Mouse (Mus musculus): Measurements from ENCODE around the gene Tmed8. TPM values are rescaled to one million over a fixed set of nuclear protein-coding genes. Genes with fewer than 3 reads are reported as not detected.
"Not testable (repeated sequence)": the region's sequence is repeated elsewhere in the genome, so short reads cannot be mapped to it uniquely, and the experiment has no call there.

Tmed8 gene
- total RNA-seq, 2 experiments from 2014 or later = 1.6 to 1.8 TPM

DNA sequence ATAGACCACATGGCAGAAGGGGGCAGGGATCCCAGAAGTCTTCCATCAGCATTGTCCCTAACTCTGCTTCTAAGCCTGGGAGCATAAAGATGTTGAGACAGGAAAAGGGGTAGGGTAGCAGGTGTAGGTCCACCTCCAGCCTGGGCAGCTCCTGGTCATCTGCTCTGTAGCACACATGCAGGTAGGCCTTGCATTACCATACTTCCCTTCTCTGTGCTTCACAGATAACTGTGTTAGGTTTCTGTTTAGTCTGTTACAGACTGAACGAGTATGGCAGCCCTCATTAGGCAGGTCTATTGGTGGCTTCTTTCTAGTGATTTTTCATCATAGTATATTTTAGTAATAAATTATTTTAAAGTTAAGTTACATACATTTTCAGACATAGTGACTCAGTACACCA lies 39.9 kb downstream of the Tmed8 start:
- no peak for DNase-seq

DNA sequence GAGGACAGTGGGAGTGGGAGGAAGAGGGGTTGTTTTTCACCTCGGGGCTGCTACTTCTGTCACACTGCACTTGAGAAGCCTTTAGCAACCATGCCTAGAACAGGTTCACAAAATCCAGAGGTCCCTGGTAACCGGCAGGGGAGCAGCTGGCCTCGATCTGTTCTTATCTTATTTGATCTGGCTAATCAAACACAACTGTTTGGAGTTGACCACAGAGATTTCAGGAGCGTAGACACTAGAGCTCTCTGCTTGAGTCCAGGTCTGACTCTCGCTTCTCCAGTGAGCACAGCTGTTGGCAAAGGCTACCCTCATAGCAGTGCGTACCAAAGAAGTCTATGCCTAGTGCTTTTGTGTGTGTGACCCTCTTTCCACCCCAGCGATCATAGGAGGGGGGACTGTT lies 42.2 kb downstream of the Tmed8 start:
- no peak for DNase-seq

DNA sequence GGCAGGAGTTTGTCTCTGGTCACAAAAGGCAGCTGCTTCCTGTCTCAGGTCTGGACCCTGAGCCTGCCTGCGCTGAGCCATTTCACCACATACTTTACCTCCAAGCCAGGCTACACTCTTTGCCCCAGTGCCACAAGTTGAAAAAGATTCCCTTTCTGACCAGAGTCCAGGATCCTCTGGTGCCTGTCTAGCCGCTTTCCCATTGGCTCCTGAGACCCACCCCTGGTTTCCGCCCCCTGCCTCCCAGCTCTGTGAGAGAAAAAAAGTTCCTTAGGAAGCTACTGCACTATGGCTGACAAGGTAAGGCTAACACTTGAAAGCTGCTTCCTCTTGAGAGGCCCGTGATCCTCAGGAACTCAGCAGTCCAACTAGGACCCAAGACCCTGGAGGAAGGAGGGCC lies 42.9 kb downstream of the Tmed8 start:
- no peak for DNase-seq

DNA sequence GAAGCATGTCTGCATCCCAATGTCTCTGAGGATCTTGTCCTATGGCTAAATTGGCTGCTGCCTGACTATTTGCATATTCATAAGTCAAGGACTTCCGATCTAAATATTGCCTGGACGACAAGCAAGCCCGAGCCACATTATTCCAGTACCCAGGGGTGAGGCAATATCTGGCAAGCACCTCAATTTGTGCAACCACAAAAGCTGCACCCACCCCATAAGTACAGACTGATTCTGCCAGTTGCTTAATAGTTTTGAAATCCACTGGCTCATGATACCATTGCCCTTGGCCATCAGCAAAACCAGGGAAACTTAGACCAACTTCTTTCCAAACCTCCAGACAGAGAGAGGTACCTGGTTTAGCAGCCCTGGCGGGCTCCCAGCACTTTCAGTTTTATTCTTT lies 45.8 kb downstream of the Tmed8 start:
- DNase-seq = not testable (repeated sequence)

DNA sequence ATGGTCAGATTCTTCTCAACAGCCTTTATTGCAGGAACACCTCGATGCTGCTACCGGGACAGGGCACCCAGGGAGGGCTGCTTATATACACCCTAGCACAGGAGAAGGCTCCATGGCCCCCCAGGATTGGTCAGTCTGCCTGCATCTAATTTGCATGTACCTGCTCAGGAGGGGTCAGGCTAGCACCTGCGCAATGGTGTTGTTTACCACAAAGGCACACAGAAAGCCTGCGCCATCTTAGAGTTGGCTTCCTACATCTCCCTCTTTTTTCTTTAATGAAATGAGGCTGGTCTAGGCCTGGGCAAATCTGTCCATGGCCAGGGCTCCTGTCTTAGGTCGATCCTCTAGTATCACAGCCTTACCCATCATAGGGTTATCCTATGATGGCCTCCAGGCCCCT lies 50.8 kb downstream of the Tmed8 start:
- no peak for DNase-seq

DNA sequence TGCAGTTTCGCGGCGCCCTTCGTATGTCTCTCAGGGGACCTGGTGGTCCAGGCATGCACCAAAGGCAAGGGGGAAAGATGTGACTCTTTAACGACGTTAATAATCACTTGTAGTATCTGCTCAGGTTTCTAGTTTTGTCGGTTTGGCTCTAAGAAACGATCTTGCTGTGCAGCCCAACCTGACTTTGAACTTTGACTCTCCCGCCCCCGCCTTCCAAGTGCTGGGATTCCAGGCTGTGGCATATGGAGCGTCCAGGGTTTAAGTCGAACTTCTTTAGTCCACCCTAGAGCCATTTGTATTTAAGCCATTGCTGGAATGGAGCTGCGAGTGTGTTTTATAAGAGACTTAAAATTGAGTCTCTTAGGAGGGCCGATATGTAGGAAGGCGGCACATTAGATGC lies 52.1 kb downstream of the Tmed8 start:
- DNase-seq = no peak

DNA sequence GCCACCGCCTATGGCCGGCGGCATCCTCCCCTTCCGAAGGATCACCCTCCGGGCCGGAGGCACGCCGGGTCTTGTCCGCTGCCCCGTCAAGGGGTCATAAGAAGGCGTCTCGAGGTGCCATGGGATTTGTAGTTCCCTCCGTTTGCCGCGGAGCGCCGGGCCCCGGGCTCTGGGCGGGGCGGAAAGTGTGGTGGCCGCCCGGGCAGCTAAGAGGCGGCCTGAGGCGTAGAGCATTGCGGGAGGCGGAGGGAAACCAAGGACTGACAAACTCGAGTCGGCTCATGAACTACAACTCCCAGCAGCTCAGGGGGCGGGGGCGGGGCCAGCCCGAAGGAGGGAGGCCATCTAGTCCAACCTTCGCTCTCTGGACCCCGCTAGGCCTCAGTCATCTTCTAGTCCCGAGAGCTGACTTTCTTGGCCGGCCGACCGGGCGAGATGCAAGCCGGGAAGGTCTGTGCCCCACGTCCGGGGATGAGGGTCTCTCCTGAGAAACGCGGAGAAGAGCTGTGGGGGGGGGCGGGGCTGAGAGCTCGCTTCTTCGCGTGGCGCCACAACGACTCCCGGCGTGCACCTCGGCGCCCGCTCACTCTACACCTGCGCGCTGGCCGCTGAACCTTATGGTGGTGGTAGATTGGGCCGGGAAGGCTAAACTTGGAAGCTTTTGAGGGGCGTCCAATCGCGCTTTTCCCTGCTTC lies 52.7 kb downstream of the Tmed8 start, which contains the start of gene Pomt2:
Gene Pomt2, minus strand, starts transcription at position 574 of the 695 bp plus-strand sequence.
- DNase-seq = peak; percentile 97

DNA sequence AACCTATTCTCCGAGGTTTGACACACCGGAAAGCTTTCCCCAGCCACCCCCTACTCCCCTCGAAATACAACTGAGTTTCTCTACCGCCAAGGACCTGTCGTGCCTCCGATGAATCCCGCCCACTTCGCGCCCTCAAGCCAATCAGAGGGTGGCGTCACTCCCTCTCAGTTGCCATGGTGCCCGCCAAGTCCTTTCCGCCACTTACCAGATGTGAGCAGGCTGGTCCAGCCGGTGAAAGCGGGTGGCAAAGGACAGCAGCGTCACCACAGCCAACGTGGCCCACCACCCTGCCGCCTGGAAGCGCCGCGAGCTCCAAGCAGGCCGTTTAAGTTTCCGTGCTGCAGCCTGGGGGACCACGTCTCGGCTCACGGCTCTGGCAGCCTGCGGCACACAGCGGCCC lies 53.3 kb downstream of the Tmed8 start, which contains the start of gene Gstz1:
Gene Gstz1, plus strand, starts transcription at position 200 of the 400 bp plus-strand sequence.
- DNase-seq = peak; percentile 86

DNA sequence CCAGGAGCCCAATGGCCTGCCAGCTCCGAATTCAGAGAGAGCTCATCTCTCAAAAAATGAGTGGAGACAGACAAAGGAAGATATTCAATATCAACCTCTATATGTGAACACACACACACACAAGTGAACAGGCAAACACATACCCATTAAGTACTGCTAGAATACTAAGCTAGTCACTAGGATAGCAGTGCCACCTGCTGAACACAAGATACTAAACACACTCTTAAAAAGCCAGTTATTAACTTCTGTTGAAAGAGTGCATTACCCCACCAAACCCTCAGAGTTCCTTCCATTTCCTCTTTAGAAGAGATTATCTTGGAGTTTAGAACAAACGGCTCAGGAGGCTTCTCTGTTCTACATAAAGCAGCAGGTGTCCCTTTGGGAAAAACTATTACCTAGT lies 58.1 kb downstream of the Tmed8 start:
- DNase-seq = no peak

DNA sequence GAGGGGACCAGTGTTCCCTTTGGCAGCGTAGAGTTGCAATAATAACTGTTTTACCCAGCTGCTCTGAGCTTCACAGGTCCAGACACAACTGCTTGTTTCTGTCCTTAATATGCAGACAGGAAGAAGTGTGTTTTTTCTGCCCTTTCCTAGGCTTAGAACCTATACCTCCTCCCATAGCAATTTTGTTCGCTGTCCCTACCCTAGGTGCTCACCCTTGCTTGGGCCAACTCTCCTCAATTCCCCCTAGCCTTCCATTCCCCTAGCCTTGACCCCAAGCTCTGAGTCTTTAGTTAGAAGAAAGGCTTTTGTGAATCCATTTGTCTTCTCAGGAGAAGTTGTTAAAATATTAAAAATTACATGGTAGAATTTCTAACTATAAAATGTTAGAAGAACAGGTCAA lies 61.5 kb downstream of the Tmed8 start:
- no peak for DNase-seq

DNA sequence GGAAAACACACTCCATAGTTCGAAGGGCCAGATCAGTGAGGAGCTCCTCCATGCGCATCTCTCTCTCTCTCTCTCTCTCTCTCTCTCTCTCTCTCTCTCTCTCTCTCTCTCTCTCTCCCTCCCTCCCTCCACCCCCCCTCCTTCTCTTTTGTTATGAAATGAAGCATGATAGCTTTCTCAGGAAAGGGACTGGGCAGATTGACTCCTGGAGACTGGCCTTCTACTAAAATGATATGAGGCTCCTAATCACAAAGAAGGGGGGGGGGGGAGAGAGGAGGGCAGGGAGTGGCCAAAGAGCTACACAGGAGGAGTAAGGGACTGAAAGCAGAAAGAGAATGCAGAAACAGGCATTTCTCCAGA lies 61.9 kb downstream of the Tmed8 start:
- DNase-seq = no peak

DNA sequence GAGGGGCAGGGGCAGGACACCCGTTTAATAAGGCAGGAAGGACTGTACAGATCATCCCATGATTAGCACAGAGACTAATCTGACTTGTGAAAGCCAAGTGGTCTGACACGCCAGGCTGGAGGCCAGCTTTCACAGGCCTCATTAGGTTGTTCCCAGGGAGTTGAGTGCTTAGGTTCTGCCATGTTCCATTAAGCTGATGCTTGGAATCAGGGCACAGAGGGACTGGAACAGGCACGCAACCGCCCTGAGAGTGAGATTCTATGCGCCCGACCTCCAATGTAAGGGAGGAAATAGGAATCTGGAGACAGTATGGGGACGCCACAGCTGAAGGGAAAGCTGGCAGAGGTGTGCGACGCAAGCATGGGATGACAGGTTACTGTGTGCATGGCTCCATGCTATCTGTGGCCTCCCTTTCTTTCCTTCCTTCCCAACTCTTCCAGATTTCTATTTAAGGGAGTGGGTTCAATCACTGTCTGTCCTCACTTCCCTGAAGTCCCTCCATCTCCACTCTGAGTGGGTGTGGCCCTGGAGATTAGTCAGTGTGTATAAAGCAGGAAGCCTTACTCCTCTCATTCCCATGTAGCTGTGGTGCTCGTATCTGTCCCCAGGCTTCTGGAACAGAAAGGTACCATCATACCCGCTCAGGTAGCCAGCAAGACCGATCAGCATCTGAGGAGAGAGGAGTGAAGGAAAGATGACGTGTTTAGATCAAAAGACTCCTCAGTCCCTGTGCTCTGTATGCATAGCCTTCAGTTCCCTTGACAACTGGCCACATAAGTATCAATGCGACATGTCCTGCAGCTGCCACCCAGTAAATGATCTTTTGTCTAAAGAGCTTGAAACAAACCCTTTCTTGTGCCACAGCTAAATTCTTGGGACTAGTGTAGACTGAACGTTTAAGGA lies 62.6 kb downstream of the Tmed8 start:
- no peak for DNase-seq

DNA sequence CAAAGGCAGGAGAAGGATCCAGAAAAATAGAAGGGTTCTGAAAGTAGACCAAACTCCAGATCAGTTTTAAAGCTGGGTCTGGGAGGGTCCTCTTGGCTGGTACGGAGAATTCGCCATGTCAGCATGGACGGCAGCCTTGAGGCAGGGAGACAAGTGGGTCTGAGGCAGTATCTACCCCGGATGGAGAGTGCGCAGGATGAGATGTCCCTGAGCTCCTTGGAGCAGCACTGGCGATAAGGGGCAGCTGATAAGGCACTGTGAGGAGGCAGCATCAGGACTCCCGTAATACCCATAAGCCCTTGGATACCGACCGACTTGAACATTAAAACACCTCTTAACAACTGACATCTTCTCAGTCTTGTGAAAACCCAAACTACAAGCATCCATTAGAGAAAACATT lies 67.5 kb downstream of the Tmed8 start:
- DNase-seq = no peak

DNA sequence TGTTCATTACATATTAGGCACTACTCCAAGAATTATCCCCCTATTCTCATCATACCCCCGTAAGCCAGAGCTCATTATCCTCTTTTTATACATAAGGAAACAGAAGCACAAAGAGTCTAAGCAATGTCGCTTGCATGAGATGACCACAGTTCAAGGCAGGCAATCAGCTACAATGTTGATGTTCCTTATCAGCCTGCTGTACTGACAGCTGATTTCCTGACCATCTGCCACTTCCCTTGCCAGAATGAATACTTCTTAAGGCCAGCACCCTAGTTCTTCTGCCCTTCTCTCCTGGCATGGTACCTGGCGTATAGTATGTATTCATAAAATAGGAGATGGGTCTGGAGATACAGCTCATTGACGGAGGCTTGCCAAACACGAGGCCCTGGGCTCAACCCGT lies 68.0 kb downstream of the Tmed8 start:
- no peak for DNase-seq

DNA sequence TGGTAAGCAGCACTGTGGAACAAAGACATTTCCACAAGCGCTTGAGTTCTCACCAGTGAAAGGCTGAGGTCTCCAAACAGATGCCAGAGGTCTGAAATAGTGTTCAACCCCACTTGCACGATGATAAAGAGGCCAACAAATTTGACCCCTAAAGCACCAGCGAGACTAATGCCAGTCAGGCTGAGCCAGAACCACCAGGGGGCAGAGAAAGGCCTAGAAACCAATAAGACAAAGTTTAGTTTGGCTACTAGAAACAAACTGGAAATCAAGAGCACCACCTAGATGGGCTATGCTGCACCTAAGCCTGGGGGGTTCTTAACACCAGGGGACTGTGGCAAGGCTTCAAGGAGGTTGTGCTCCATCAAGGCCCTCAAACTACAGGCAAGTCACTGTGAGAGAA lies 68.6 kb downstream of the Tmed8 start:
- DNase-seq = no peak

DNA sequence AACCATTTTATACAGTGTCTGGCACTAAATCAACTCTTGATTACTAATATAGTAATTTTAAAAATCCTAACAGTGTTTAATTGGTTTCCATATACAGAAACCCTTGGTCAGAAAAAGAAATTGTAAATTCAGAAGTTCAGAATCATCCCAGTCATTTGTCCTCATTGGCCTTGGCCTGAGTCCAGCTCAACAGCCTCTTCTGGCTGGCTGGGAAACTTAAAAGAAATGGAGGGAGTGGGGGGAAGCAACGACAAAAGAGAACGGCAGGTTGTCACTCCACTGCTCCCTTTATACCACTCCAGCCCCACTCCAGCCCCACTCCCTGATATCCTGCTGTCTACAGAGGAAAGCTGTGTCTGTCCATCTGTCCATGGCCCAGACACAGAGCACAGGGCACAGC lies 69.1 kb downstream of the Tmed8 start:
- DNase-seq = no peak

DNA sequence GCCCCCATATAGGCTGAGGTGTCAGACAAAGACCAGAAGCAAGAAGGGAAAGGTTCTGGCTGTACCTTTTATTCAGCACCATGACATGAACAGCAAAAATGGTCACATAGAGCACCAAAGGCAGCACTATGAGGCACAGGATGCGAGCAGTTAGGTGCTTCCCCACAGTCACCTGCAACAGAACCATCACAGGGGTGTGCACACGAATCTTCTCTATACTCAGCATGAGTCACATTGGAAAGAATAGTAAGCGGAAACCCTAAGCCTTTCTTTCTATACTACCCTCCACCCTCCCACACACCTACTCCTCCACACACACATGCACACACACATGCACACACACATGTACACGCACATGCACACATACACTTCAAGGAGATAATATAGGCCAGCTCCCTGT lies 70.0 kb downstream of the Tmed8 start:
- DNase-seq = no peak

DNA sequence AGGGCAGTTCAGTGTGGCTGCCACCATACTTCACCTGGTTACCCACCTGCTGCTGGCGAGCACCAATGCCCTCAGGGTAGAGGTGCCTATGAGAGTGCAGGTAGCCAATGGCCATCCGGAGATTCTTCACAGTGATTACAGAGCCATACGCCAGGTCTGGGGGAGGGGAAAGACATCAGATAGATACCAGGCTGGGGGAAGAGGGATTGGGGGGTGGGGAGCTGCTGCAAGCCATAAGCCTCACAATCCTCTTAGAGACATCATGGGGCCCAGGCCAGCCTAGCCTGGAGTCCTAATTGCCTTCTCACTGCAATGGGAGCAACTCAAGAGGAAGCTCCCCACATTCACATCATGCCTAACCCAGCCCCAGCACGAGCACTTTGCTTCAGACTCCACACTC lies 73.0 kb downstream of the Tmed8 start:
- DNase-seq = no peak

DNA sequence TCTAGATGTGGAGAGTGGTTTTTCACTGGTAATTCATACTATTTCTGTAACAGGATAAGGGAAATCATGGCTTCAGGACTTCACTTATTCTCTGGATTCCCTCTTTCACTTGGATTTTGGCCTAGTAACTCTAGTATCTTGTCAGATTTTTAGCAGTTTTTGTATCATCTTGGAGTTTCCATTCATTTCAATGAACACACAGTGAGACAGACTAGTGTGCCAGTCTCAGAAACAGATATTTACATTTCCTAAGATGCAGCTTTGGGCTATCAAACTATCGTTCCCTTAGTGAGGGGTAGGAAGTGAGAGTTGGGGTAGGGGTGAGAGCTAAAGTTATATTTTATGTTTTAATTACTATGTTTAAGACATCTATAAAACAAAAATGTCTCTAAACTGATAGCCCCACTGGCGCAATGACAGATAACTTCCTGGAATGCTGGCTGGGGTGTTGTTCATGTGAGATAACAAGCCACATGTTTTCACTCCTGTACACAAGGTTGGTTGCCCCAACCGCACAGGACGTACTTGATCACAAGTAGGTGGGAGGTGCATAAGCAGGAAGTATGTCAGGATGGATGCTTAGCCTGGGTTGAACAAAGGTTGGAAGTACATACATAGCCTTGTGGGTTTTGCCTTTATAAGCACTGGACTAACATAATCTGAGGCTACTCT lies 78.2 kb downstream of the Tmed8 start:
- DNase-seq = no peak
